Mouse (Mus musculus) small intestine, adult 10 weeks (tissue): Measurements from ENCODE around the gene Exoc3l2. TPM values are rescaled to one million over a fixed set of nuclear protein-coding genes. Genes with fewer than 3 reads are reported as not detected.

ENCODE experiments used
- polyA plus RNA-seq: library from polyadenylated mRNA; stranded (reverse); fragments of 350-450 nt; fragmentation: Illumina TruSeq; extraction: RNeasy Lipid Tissue Mini Kit (QIAGEN cat#74804); gene quantifications from one replicate; pipeline ENCODE4 v1.2.3, GENCODE M21; 2014; ENCODE audit warnings: low replicate concordance

Exoc3l2 gene
- polyA plus RNA-seq = not detected

DNA sequence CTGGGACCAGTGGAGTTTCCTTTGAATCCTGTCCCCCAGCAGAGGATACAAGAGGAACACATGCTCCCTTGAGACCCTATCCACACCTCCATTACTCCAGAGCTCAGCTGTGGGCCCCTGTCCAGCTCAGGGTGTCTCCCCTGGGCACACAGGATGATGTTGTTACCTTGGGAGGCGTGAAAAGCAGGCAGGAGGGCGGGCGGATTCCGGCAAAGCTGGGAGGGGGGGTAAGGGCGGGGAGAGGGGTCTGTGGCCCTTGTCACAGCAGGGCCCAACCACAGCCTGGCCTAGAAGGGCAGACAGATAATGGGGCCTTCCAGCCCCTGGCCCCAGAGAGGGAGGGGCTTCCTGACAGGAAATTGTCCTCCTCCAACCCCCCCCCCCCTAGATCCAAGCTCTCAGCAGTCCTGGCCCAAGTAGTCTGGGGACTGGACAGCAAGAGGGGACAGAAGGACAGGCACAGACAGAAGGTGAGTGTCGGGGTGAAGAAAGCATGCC is at the start of gene Exoc3l2:
Gene Exoc3l2 (plus strand): TSS at position 448 of the 498 bp plus-strand sequence.

DNA sequence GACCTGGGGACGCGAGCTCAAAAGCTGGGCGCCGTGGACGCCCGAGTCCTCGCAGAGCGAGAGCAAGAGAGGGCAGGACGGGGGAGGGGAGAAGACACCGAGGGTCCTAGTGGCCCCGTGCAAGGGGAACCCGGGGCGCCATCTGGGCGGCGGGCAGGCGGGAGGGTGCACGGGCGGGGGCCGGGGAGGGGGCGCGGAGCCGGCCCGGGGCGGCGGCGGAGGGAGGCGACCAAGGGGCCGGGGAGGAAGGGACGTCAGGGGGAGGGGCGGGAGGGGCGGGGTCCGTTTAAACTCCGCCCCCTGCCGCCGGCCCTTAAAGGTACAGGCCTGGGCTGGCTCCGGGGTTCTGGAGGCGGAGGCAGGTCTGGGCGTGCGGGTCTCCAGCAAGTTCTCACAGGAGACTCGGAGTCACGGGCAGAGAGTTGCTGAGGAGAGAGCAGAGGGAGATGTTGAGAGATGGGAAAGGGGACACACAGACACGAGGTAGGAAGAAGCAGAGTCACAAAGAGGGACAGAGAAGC is 4.5 kb upstream of the Exoc3l2 start, which contains the start of gene Mark4:
Gene Mark4 (minus strand): TSS at position 231 of the 521 bp plus-strand sequence.

DNA sequence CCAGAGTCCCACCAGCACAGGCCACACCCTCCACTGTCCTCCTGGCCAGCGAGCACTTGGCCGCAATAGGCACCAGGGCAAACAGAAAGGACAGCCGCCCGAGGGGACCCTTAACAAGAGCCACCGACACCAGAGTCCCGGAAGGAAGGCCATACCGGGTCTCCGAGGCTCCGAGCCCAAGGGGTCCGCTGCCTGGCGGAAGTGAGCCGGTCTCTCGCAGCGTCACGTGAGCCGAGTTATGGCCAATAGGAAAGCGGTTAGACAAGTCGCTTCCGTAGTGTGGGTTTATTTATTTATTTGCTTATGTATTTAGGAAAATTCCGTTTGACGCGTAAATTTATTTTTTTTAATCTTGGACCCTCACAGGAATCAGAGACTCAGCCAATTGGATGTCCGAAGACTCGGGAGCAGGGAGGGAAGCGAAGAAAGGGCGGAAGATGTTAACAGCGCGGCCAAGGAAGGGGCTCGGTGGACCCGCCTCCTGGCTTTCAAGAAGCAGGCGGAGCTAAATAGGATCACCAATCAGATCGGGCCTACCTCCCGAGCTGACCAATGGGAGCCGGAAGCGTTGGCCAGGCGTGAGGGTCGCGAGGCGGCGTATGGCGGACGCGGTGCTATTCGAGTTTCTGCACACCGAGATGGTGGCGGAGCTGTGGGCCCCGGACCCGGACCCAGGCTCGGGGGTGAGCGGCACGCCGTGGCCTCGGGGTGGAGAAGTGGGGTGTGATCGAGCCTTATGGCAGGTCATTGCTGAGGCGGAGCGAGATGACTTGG is 45.2 kb downstream of the Exoc3l2 start, which contains the start of the genes Bloc1s3 and Trappc6a:
Gene Bloc1s3 (minus strand): TSS at position 218 of the 774 bp plus-strand sequence.
Gene Trappc6a (plus strand): TSS at position 246 of the 774 bp plus-strand sequence.

GRCm38 (mm10) chr7:19517652-19518365 is 54.7 kb downstream of the Exoc3l2 start, which contains the start of gene Nkpd1:
Gene Nkpd1 (plus strand): TSS chr7:19517838.

Other genes with a start within 250 kb of the Exoc3l2 start
- gene Opa3, start 235.0 kb upstream of the Exoc3l2 start, polyA plus RNA-seq = 6.8 TPM
- gene Vasp, start 191.5 kb upstream of the Exoc3l2 start, polyA plus RNA-seq = 48.9 TPM
- gene Ppm1n, start 183.3 kb upstream of the Exoc3l2 start, polyA plus RNA-seq = 4.2 TPM
- not detected for gene Rtn2, start 180.7 kb upstream of the Exoc3l2 start, polyA plus RNA-seq
- gene Fosb, start 153.3 kb upstream of the Exoc3l2 start, polyA plus RNA-seq = 0.67 TPM
- not detected for gene Ercc1, start 118.6 kb upstream of the Exoc3l2 start, polyA plus RNA-seq
- gene Cd3eap, start 103.8 kb upstream of the Exoc3l2 start, polyA plus RNA-seq = 0.26 TPM
- not detected for gene Ppp1r13l, start 103.6 kb upstream of the Exoc3l2 start, polyA plus RNA-seq
- not detected for gene Ercc2, start 81.3 kb upstream of the Exoc3l2 start, polyA plus RNA-seq
- not detected for gene Klc3, start 59.2 kb upstream of the Exoc3l2 start, polyA plus RNA-seq
- not detected for gene Ckm, start 58.6 kb upstream of the Exoc3l2 start, polyA plus RNA-seq
- 0.19 TPM for gene Mark4, start 4.5 kb upstream of the Exoc3l2 start, polyA plus RNA-seq
- 3.4 TPM for gene Bloc1s3, start 45.0 kb downstream of the Exoc3l2 start, polyA plus RNA-seq
- gene Trappc6a, start 45.1 kb downstream of the Exoc3l2 start, polyA plus RNA-seq = not detected
- not detected for gene Nkpd1, start 54.5 kb downstream of the Exoc3l2 start, polyA plus RNA-seq
- 0.22 TPM for gene Ppp1r37, start 99.7 kb downstream of the Exoc3l2 start, polyA plus RNA-seq
- gene Zfp296, start 114.0 kb downstream of the Exoc3l2 start, polyA plus RNA-seq = not detected
- 6.5 TPM for gene Gemin7, start 114.3 kb downstream of the Exoc3l2 start, polyA plus RNA-seq
- 3.5 TPM for gene Clasrp, start 141.2 kb downstream of the Exoc3l2 start, polyA plus RNA-seq
- gene Relb, start 166.1 kb downstream of the Exoc3l2 start, polyA plus RNA-seq = 3.6 TPM
- gene Clptm1, start 201.7 kb downstream of the Exoc3l2 start, polyA plus RNA-seq = 5.2 TPM
- 21.6 TPM for gene Apoc2, start 214.6 kb downstream of the Exoc3l2 start, polyA plus RNA-seq
- not detected for gene Gm44805, start 218.1 kb downstream of the Exoc3l2 start, polyA plus RNA-seq
- gene Apoc4, start 218.1 kb downstream of the Exoc3l2 start, polyA plus RNA-seq = not detected
- gene Apoc1, start 229.3 kb downstream of the Exoc3l2 start, polyA plus RNA-seq = not detected
- gene Apoe, start 235.9 kb downstream of the Exoc3l2 start, polyA plus RNA-seq = 2.3 TPM